Mouse (Mus musculus) cerebellum, adult 2 months (tissue): ENCODE data around the gene Ruvbl2.

Experiments used
- CTCF ChIP-seq: fragments of 200-500 bp; IDR thresholded peaks from 2 replicates; pipeline ENCODE4 v1.5.1; 2011; ENCODE audit warnings: low read depth, mild to moderate bottlenecking, control low read depth, low read length, moderate library complexity, borderline replicate concordance; ENCODE audit not compliant: insufficient read depth
- POLR2A ChIP-seq: fragments of 200-500 bp; IDR thresholded peaks from 2 replicates; pipeline ENCODE4 v1.6.1; 2011; ENCODE audit warnings: low read length, control low read depth, borderline replicate concordance; ENCODE audit not compliant: insufficient read depth

GRCm38 (mm10) chr7:45374620-45375019 lies 63.3 kb downstream of the Ruvbl2 start:
- TF ChIP-seq CTCF (no peak), POLR2A (no peak)
